Mouse (Mus musculus): ENCODE measurements at regions not wholly inside any gene's neighbourhood (a gene's known extent, or its start where the extent isn't known, plus 50 kb on each side); places are given as distances from the start of the nearest gene placed in this dataset.

DNA sequence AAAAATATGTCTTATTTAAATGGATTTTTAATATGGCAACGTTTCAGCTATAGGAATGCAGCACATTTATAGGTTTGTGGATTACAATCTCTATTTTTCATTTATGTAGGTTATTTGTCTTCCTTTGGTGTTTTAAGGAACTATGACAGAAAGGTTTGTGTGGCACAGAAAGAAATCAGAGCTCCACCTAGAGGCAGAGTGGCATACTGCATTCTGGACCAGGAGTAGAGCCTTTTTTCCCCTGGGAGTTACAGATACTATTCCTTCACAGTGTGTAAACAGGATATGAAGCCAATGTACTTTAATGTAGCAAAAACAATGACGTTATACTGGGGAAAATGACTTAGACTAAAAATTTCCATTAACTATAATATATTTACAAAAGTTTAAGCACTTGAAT is 94.9 kb upstream of the St8sia4 start:
- DNase-seq (ENCODE audit: extremely low read depth, low read depth): peak; percentile 29

DNA sequence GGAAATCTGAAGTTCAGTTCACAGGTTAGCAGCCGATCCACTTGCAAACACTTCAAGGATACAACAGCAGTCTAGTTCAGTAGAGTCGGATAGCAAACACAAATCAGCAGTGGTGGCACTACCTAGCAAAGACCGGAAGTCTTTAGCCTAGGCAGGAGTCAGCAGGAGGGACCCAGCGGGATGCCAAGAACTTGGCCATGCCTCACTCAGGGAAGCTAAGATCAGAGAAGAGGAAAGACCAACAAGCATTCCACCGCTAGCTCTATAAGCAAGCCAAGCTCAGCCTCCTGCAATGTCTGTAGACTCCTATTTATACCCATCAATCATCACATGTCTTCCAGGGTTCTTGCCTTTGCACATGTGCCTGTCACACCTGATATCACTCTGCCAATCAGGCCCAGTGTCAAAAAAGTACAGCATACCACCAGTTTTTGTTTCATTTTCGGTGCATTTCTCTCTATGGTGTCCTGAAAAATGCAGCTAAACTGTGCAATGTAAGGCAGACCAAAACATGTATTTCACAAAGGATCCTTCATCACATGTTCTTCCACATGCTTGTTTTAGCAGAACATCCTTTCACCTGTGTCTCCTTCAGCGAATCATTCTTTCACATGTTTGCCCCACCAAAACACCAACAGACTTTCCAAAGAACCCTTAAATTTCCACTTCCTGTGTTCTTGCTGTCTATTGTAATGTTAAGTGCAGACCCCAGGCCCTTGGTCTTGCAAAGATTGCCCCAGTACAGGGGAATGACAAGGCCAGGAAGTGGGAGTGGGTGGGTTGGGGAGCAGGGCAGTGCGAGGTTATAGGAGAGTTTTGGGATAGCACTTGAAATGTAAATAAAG is 86.9 kb upstream of the St8sia4 start:
- DNase-seq (ENCODE audit: extremely low read depth, low read depth): no peak

DNA sequence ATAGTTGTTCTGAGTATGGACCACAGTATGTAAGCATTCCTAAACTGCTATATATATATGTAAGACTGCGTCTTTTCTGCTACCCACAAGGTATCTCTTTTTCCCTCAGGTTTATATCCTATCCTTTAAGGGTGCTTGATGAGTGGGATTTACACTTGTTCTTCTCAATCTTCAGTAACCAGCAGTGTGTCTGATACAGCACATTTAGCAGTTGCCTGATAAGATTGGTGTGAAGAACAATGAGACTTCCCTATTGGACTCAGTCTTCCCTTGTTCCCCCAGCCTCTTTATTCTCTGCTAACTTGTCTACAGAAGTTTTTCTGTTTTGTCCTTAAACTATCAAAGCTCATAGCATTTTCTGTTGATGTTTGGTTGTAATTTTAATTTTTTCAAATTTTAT is 86.1 kb upstream of the St8sia4 start:
- peak; percentile 22 for DNase-seq (ENCODE audit: extremely low read depth, low read depth)

DNA sequence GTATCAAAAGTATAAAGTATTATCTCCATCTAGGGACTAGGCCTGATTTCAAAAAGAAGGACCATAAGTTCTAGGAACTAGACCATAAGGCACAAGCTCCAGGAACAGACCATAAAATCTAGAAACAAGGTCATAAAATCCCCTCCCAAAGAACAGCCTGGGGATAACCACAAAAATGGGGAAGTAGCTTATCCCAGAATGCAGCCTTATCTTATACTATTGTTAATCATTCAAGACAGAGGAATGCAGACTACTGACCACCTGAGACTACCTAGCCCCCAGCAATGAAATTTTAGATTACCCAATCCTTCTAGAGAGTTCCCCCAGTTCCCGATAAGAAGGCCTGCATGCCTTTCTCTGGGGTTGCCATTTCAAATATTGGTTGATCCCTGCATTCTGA is 81.6 kb upstream of the St8sia4 start:
- peak; percentile 74 for DNase-seq (ENCODE audit: extremely low read depth, low read depth)

DNA sequence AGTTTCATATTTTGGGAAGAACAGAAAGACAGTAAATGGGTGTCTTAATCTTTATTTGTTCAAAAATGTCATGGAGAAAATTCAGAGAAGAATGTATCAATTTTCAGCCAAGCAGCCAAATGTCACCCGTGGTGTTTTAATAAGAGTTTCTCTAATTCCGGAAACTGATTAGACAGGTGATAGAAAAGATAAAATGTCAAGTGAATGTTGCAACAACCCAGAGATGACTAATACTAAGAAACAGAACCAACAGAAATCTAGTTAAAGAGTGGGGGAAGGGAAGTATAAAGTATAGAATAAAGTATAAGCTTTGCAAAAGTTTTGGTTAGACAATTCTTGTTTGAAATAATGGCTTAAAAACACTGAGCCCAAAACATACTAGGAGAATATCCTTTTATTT is 79.9 kb upstream of the St8sia4 start:
- DNase-seq (ENCODE audit: extremely low read depth, low read depth): peak; percentile 74

DNA sequence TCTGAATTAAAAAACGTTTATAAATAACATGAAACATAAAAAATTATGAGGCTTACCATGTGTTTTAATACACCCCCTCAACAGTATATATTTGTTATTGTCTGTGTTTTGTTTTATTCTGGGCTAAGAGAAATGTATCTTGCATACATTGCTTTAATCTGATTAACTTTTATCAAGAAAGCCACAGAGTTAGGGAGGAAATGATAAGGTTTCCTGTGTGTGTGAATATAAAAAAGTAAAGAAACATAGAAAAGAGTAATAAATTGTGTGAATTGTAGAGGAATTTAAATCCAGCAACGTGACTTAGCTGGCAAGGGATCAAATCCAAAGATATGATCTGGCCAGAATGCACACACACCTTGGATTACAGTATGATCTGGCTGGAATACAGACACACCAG is 77.1 kb upstream of the St8sia4 start:
- DNase-seq (ENCODE audit: extremely low read depth, low read depth): no peak

DNA sequence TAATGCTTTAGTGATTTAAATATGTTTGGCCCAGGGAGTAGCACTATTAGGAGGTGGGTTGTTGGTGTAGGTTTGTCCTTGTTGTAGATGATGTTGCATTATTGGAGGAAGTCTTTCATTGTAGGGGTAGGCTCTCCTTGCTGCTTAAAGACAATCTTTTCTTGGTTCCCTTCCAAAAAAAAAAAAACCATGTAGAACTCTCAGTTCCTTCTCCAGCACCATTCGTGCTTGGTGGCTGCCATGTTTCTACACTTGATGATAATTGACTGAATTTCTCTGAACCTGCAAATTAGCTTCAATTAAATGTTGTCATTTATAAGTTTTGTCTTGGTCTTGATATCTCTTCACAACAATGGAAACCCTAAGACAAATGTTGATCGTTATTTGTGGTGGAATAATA is 76.0 kb upstream of the St8sia4 start:
- no peak for DNase-seq (ENCODE audit: extremely low read depth, low read depth)

DNA sequence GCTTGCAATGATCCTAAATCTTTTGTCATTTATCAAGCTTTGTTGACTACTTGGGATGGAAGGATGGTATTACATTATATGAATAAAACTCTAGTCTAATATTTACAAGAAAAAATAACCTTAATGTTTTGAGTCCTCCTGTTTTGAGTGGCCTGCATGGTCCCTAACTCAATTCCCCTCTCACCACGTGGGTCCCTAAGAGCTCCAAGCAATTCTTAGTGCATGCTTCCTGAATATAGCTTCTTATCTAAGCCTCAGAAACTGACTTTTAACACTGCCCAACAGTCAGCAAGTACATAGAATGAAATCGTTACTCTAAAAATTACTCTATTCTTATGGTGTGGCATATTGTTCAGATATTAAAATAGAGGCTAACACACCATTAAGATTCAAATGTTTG is 52.1 kb upstream of the St8sia4 start:
- DNase-seq (ENCODE audit: extremely low read depth, low read depth): no peak

DNA sequence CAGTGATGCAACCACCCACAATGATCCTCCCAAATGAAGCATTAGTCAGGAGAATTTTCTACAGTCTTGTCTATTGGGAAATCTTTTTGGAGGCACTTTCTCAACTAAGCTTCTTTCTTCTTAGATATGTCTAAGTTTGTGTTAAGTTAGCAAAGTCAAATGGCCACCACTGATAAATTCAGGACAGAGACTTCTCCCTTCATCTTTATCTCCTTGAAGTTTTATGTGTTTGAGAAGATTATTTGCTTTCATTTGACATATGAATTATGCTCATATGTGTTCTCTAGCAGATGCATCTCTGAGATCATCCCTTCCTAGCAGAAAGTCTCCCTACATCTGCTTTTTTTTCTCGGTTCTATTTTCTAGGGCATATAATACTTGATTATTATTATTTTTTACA is 51.4 kb upstream of the St8sia4 start:
- no peak for DNase-seq (ENCODE audit: extremely low read depth, low read depth)

Data from MEL-GATA-1-ER (cell line).